Mouse (Mus musculus) adrenal gland, adult (tissue): ENCODE data around the gene Kcnab3.

ENCODE experiments used
- DNase-seq, 2 experiments: peaks; one replicate each; pipeline ENCODE4 v3.0.0; 2022 to 2023; ENCODE audit warnings: low spot score in 1 of 2; ENCODE audit not compliant: inconsistent age in 2 of 2

Kcnab3 gene

DNA sequence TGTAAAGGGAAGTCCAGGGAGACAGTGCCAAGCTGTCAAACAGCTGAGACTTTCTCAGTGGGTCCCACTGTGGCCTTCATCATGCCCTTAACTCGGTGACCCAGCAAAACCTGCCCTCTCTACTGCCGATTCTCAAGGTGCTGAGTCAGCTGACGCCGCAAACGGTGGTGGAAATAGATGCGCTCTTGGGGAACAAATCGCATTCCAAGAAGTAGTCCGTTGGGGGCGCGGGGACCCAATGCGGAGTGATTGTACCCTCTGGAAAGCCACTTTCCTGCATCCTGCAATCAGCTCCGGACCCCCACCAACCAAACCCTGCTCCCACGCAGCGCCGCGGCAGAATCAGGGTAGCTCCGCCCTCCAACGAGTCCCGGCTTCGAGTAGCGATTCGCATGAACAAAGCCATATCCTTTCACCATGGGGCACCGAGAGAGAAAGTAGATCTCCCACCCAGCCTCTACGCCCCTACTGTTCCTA, 5.9 kb downstream of the Kcnab3 start:
- peak; percentile 79 to 94 for DNase-seq

DNA sequence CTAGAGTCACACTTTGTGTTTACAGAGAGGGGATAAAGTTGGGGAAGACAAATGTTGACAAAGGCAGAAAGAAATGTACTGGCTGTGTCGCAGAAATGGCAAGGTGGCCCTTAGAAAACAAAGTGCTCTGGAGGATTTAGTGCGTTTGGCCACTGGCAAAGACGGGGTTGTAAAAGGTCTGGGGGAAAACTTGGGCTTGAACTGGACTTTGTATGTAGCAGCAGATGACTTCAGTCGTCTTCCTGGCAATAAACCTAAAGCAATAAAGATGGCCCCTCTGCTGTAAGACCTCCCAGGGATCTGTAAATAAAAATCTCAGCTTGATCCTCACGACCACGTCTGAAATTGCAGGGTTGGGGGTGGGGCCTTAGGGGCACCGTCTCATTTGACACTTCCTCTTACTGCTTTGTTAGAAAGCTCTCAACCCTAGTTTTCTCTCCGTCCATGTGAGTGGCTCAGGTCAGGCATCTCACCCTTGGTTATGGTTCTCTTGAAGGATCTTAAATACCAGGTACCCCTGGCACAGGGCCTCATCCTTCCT, 6.7 kb downstream of the Kcnab3 start:
- peak in 1 of 2 experiments; percentile 28 for DNase-seq

GRCm38 (mm10) chr11:69333922-69334321, 7.9 kb downstream of the Kcnab3 start:
- DNase-seq, result peak in 1 of 2 experiments; percentile 62

GRCm38 (mm10) chr11:69334796-69335195, 8.7 kb downstream of the Kcnab3 start:
- DNase-seq, result peak in 1 of 2 experiments; percentile 56

GRCm38 (mm10) chr11:69340161-69341131, 14.4 kb downstream of the Kcnab3 start, which contains the start of gene Rnf227:
TSS of gene Rnf227 (plus strand) at chr11:69340461.
- DNase-seq, result peak; percentile 81 to 91

DNA sequence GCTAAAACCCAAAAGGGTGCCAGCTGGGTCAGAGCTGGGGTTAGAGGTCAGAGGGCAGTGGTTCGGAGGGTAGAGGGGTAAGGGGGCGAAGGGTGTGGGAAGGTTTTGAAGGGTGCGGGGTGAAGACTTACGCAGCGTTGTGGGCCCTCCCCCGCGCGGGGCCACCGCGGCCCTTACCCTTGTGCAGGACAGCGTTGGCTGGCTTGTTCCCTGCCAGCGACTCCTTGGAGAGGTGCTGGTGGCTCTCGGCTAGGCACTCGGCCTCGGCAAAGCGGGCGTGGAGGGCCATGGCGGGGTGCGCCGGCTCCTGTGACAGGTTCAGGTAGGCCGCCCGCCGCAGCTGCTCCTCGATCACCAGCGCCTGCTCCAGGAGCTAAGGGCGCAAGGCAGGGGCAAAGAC, 20.4 kb downstream of the Kcnab3 start:
- DNase-seq, result no peak

- no peak for DNase-seq
Measured at GRCm38 (mm10) chr11:69356544-69356943, 30.5 kb downstream of the Kcnab3 start.

- no peak for DNase-seq
Measured at GRCm38 (mm10) chr11:69357690-69358089, 31.6 kb downstream of the Kcnab3 start.

DNA sequence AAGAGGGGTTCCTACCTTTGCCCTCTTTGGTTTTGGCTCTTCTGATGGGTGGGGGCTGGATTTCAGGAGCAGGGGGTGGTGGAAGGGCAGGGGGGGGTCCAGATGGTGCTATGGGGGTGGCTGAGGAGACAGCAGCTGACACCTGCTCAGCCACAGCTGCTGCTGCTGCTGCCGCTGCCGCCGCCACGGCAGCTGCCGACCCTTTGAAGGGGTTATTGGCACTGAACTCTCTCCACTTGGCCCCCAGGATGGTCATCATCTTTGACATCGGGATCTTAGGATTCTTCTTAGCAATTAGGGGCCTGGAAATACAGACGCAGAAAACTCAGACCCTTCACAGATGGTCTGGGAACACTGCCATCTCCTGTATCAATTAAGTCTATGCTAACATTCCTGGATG, 36.0 kb downstream of the Kcnab3 start:
- DNase-seq, result no peak

DNA sequence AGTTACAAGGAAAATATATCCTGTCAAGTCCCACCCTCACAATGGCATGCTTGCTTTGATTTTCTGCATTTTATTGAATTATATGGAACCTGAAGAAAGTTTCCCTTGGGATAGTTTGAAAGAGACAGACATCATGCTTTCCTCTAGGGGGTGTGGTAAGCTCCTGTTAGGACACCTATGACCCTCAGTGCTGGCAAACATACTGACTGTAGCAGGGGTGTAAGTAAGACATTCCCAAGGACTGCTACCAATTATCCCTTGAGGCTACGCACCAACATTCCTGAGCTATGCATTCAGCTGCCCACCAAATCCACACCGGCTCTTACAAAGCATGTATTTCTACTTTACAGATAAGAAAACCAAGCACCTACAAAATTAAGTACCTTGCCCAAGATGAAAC, 36.4 kb downstream of the Kcnab3 start:
- no peak for DNase-seq

DNA sequence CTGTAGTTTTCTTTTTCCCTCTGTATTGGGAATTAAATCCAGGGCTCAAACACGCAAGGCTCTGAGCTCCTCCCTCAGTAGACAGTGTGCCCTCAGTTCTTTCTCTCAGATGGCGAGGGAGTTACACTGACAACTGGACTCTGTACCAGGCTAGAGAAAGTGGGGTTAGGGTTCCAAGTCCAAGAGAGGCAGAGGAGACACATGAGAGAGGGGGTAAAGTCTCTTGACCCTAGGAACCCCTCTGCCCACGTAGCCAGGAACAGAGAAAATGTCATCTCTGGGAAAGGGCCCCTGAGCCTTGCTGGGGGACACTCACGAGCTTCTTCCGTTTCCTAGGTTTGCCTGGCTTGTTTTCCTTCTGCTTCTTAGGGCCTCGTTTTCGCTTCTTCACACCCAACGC, 38.3 kb downstream of the Kcnab3 start:
- DNase-seq, result no peak

DNA sequence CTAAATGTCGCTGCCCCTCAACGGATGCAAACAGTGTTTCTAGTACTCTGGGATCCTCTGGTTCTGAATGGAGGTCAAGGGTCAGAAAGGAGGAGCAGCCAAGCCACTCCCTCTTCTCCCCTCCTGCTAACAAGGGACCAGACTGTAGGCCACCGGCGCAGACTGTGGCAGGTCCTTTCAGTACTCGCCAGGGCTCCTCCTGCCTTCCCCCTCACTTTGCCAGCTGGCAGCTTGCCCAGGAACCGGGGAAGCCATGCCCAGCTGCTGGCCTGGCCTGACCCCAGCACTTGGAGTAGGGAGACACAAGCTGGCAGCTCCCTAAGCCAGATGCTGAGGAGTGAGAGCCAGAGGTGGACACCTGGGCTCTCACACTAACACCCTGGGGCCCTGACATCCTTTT, 38.9 kb downstream of the Kcnab3 start:
- peak; percentile 96 to 98 for DNase-seq

GRCm38 (mm10) chr11:69365722-69366121, 39.7 kb downstream of the Kcnab3 start:
- no peak for DNase-seq

GRCm38 (mm10) chr11:69366157-69366854, 40.2 kb downstream of the Kcnab3 start:
- peak; percentile 97 to 98 for DNase-seq

DNA sequence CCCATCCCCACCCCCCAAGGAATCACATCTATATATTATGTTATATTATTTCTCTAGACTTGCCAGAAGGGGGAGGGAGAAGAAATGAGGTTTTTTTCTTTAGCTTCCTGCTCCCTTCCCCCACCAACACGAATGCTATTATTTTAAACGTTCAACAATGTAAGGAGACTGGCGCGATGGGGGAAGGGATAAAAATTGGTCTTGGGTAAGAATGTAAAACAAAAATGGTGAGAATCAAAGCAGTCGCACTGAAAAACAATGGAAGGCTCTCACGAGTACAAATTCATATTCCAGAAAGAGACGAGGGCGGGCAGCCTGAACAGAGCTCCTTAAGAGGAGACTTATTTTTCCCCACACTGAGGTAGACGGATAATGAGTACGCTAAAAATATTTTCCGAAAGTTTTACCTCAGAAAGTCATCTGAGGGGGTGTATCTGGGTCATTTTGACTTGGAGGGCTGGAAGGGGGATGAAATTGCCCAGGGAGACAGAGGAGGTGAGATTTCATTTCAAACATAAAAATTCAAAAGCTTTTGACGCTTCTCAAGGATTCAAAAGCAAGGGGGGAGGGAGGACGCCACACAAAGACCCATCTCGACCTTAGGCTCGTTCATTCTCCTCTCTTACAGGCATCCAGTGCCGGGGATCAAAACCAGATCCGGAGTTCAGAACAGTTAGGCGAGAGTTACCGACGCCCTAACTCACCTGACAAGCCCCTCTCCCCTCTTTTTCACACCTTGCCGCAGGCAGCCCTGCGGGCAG, 41.0 kb downstream of the Kcnab3 start:
- peak; percentile 49 to 86 for DNase-seq

DNA sequence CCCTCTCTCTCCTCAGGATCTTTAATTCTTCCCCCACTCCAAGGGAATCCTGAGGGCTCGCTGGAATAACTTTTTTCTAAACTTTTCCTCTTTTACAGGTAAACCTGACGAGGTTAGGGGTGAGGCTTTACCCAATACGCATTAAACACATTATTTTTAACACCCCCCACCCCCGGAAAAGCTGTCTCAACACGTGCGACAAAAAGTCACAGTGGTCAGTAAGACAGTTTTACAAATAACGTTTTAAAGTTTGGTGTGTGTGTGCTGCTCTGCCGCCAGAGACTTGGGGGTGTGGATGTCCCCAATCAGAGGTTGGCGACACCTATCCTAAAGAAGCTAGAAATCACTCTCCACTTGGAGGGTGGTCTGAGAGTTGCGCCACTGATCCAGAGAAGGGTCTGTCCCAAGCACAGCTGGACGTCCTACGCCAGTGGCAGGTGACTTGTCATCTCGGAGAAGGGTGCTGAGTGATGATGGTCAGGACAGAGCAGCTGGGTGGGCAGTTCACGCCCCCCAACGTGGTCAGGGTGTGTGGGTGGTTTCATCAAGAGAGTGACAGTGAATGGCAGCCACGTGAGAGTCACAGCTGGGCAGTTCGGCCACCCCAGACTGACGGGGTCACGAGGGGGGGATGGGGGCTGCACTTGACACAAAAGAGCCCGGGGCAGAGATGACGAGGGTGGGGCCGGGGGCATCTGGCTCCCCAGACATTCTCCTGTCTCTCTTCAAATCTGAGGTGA, 41.7 kb downstream of the Kcnab3 start:
- DNase-seq, result peak; percentile 58 to 79

GRCm38 (mm10) chr11:69368356-69369214, 42.5 kb downstream of the Kcnab3 start:
- peak; percentile 64 to 81 for DNase-seq

- no peak for DNase-seq
Measured at GRCm38 (mm10) chr11:69369215-69369989, 43.3 kb downstream of the Kcnab3 start, which contains the start of gene Chd3. TSS of gene Chd3 (minus strand) at chr11:69369406.
